Mouse (Mus musculus) megakaryocyte progenitor cell, adult 5-6 weeks (primary cell): ENCODE data around the gene Specc1. TPM values are rescaled to one million over a fixed set of nuclear protein-coding genes. Genes with fewer than 3 reads are reported as not detected.
A peak's percentile ranks its signal among the peaks of the same experiment; 100 is the strongest.

ENCODE experiments used
- ATAC-seq: replicated peaks from 2 replicates; pipeline ENCODE4 v1.8.0; 2016; ENCODE audit warnings: mild to moderate bottlenecking, moderate TSS enrichment, inconsistent platforms; ENCODE audit not compliant: poor library complexity
- total RNA-seq, 2 experiments: library from RNA; stranded (forward) in 1 of 2; stranded (reverse) in 1 of 2; fragments of 157-497, 149-512 nt in 1 of 2; fragments of 200-1000 nt in 1 of 2; gene quantifications; 2 replicates each; pipeline versions ENCODE4 v1.2.3 to v1.2.4; 2015 to 2017

The Specc1 gene
- total RNA-seq (2015) (16.4 and 19.7 TPM in 2 replicates), total RNA-seq (2017) (23.9 and 26.8 TPM in 2 replicates)

- ATAC-seq: peak; percentile 86
These were observed at the start of gene Specc1 for GRCm38 (mm10) chr11:61956572-61957295. Gene Specc1, plus strand, starts transcription at chr11:61956763.

GRCm38 (mm10) chr11:61908315-61908714, 48.2 kb upstream of the Specc1 start:
- no peak for ATAC-seq

GRCm38 (mm10) chr11:61919702-61920101, 36.9 kb upstream of the Specc1 start:
- ATAC-seq: no peak

GRCm38 (mm10) chr11:61923309-61923708, 33.3 kb upstream of the Specc1 start:
- ATAC-seq: no peak

GRCm38 (mm10) chr11:61929323-61930097, 27.1 kb upstream of the Specc1 start:
- ATAC-seq: peak; percentile 29

GRCm38 (mm10) chr11:61930098-61930517, 26.5 kb upstream of the Specc1 start, which contains the start of gene Akap10:
Gene Akap10, minus strand, starts transcription at chr11:61930252.
- ATAC-seq: peak; percentile 90

- no peak; the same call in 1 of the 2 replicates for ATAC-seq
These were observed 25.6 kb upstream of the Specc1 start for GRCm38 (mm10) chr11:61930640-61931586.

GRCm38 (mm10) chr11:61937761-61938160, 18.8 kb upstream of the Specc1 start:
- ATAC-seq: no peak

- ATAC-seq: peak; percentile 61
These were observed 13.7 kb upstream of the Specc1 start for GRCm38 (mm10) chr11:61942903-61943302.

- ATAC-seq: peak; percentile 44
These were observed 12.1 kb upstream of the Specc1 start for GRCm38 (mm10) chr11:61944417-61944816.

- peak; percentile 51 for ATAC-seq
These were observed 10.0 kb upstream of the Specc1 start for GRCm38 (mm10) chr11:61946608-61947007.

- peak; percentile 48; the same call in 1 of the 2 replicates for ATAC-seq
These were observed 7.2 kb upstream of the Specc1 start for GRCm38 (mm10) chr11:61949315-61949714.

- ATAC-seq: peak; percentile 74
These were observed 5.9 kb upstream of the Specc1 start for GRCm38 (mm10) chr11:61950632-61951031.

GRCm38 (mm10) chr11:61955136-61955535, 1.4 kb upstream of the Specc1 start:
- no peak for ATAC-seq

- no peak for ATAC-seq
These were observed 612 bp upstream of the Specc1 start for GRCm38 (mm10) chr11:61955951-61956350.

- peak; percentile 86 for ATAC-seq
These were observed 792 bp downstream of the Specc1 start for GRCm38 (mm10) chr11:61957296-61957813.

- ATAC-seq: 0 out of 2 replicates have a peak, but pooled peaks have one; percentile 19
These were observed 2.1 kb downstream of the Specc1 start for GRCm38 (mm10) chr11:61958706-61959105.

GRCm38 (mm10) chr11:61960096-61960495, 3.5 kb downstream of the Specc1 start:
- no peak for ATAC-seq

GRCm38 (mm10) chr11:61962684-61963083, 6.1 kb downstream of the Specc1 start:
- peak; percentile 40; the same call in 1 of the 2 replicates for ATAC-seq

- ATAC-seq: no peak
These were observed 6.6 kb downstream of the Specc1 start for GRCm38 (mm10) chr11:61963193-61963592.
